Mouse (Mus musculus) embryonic facial prominence, embryonic 14.5 days (tissue): ENCODE measurements around the gene Nt5c. TPM values are rescaled to one million over a fixed set of nuclear protein-coding genes. Genes with fewer than 3 reads are reported as not detected.

ENCODE experiments used
- ATAC-seq: fragments of 200-750 bp; cut with Nextera tagmentation; 2 replicates; pipeline ENCODE4 v1.8.0; 2017; ENCODE audit warnings: low read depth, moderate number of reproducible peaks, moderate TSS enrichment
- DNase-seq: peaks from one replicate; pipeline ENCODE4 v3.0.0-alpha.2; 2015; ENCODE audit warnings: low spot score
- H3K27ac ChIP-seq: fragments of 300-500 bp; sonication (generic); replicated peaks from 2 replicates; pipeline ENCODE4 v1.5.1; 2014; ENCODE audit warnings: low read depth, mild to moderate bottlenecking, low read length, moderate library complexity
- H3K27me3 ChIP-seq: fragments of 300-500 bp; sonication (generic); replicated peaks from 2 replicates; pipeline ENCODE4 v1.6.1; 2014; ENCODE audit warnings: low read length; ENCODE audit not compliant: control insufficient read depth, insufficient read depth
- H3K36me3 ChIP-seq: fragments of 300-500 bp; sonication (generic); 2 replicates; pipeline ENCODE4 v1.6.1; 2014; ENCODE audit warnings: low read length, mixed read lengths; ENCODE audit not compliant: control insufficient read depth, insufficient read depth
- H3K4me1 ChIP-seq: fragments of 300-500 bp; sonication (generic); 2 replicates; pipeline ENCODE4 v1.6.1; 2014; ENCODE audit warnings: antibody characterized with exemption, low read length; ENCODE audit not compliant: control insufficient read depth, insufficient read depth
- H3K4me2 ChIP-seq: fragments of 300-500 bp; sonication (generic); 2 replicates; pipeline ENCODE4 v1.6.1; 2014; ENCODE audit warnings: low read depth, mild to moderate bottlenecking, low read length, moderate library complexity, mixed read lengths
- H3K4me3 ChIP-seq: fragments of 300-500 bp; sonication (generic); 2 replicates; pipeline ENCODE4 v1.5.1; 2014; ENCODE audit warnings: low read depth, mild to moderate bottlenecking, low read length
- H3K9ac ChIP-seq: fragments of 300-500 bp; sonication (generic); 2 replicates; pipeline ENCODE4 v1.6.1; 2014; ENCODE audit warnings: low read depth, mild to moderate bottlenecking, low read length, moderate library complexity, mixed read lengths
- H3K9me3 ChIP-seq: fragments of 300-500 bp; sonication (generic); 2 replicates; pipeline ENCODE4 v1.6.1; 2016; ENCODE audit warnings: low read length; ENCODE audit not compliant: control insufficient read depth
- WGBS: fragments of 180-500 bp; shearing (Covaris S2); extraction: QIAGEN DNeasy Blood & Tissue Kit; methylation state at CpG from one replicate; pipeline ENCODE4 v1.1.7; 2014; 5-methylcytosine and 5-hydroxymethylcytosine counted together
- polyA plus RNA-seq: library from polyadenylated mRNA; unstranded; fragments of >200 nt; fragmentation: Nextera tagmentation; extraction: Ambion mirVana; gene quantifications from 2 replicates; pipeline ENCODE4 v1.2.1, GENCODE M21; 2014

The Nt5c gene
- polyA plus RNA-seq, 1 experiment from 2014 or later, result 74.8 TPM

DNA sequence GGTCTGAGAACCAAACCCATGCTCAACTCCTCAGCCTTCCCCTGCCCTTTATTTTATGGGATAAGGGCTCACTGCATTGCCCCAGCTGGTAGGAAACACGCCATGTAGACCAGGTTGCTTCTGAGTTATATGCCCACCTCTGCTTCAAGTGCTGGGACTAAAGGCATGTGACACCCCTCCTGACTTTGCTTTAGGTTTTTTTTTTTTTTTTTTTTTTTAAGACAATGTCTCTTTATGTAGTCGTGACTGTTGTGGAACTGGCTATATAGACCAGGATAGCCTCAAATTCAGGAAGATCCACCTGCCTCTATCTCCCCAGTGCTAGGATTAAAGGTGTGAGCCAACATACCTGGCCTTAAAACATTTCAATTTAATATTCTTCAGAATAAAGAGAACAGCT is 31.0 kb upstream of the Nt5c start:
- H3K9me3 ChIP-seq, result no peaks in the 10 kb centered on the region
- no peaks in the 10 kb centered on the region for H3K4me1 ChIP-seq
- H3K4me3 ChIP-seq, result no peak overlapping the region
- no peak for ATAC-seq
- no peaks in the 10 kb centered on the region for H3K27me3 ChIP-seq
- peaks cover 54% of the 10 kb centered on the region for H3K36me3 ChIP-seq
- DNase-seq, result no peak
- no peak overlapping the region for H3K4me2 ChIP-seq
- H3K9ac ChIP-seq, result no peak overlapping the region
- 76% methylated on average over 2 of the region's 2 CpGs for WGBS
- H3K27ac ChIP-seq, result no peak overlapping the region

DNA sequence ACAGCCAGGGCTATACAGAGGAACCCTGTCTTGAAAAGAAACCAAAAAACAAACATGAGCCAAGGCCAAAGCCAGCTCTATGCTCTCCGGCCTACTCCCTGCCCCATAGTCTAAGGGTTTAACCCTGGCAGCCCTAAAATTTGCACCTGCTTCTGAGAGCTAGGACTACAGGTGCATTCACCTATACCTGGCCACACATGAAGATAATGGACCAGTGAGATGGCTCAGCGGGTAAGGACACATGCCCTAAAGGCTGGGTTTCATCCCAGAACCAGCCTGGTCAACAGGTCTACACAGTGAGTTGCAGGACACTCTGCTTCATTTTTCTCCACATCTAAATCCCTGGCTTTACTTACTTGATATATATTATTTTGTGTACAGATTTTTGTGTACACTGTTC is 30.6 kb upstream of the Nt5c start:
- no peaks in the 10 kb centered on the region for H3K9me3 ChIP-seq
- H3K9ac ChIP-seq, result no peak overlapping the region
- no peaks in the 10 kb centered on the region for H3K4me1 ChIP-seq
- H3K27me3 ChIP-seq, result no peaks in the 10 kb centered on the region
- H3K36me3 ChIP-seq, result peaks cover 50% of the 10 kb centered on the region
- WGBS, result 93% methylated on average over 2 of the region's 2 CpGs
- H3K4me3 ChIP-seq, result no peak overlapping the region
- no peak for DNase-seq
- no peak overlapping the region for H3K4me2 ChIP-seq
- peak; percentile 23; the same call in 1 of the 2 replicates for ATAC-seq
- no peak overlapping the region for H3K27ac ChIP-seq

DNA sequence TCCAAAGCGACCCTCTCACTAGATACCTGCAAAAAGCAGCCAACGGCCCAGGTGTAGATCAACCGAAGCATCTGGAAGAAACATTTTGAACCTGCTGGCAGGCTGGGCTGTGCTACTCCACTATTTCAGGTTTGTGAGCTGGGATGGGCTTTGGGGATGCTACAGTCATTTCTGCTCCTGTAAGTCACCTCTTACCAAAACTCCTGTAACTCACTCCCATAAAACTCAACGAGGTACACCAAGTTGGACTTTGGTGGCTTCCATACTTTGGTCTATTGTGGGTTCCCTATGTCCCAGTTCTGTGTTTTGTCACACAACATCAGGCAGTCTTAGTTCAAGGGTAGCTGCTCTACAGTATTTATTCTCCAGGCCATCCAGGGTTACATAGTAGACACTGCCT is 29.4 kb upstream of the Nt5c start:
- ATAC-seq (no peak), DNase-seq (no peak)
- no peaks in the 10 kb centered on the region for H3K27me3 ChIP-seq
- H3K9me3 ChIP-seq, result no peaks in the 10 kb centered on the region
- no peak overlapping the region for H3K4me3 ChIP-seq
- 84% methylated on average over 4 of the region's 4 CpGs for WGBS
- no peaks in the 10 kb centered on the region for H3K4me1 ChIP-seq
- no peak overlapping the region for H3K9ac ChIP-seq
- peaks cover 38% of the 10 kb centered on the region for H3K36me3 ChIP-seq
- no peak overlapping the region for H3K27ac ChIP-seq
- no peak overlapping the region for H3K4me2 ChIP-seq

DNA sequence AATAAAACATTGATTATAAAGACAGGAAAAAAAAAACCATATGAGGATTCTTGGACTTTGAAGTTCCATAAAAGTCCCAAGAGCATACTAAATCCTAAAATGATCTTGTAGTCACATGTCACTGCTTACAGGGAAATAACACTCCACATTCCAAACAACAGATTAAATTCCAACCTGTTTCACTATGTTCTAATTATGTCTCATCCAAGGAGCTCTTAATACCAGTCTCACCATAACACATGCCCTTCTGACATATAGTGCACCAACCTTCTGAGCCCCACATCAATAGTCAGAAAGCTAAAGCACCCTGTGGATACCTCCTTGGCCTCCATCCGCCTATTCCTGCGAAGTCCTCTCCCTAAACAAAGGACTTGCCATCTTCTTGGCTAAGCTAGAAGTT is 28.6 kb upstream of the Nt5c start:
- no peak overlapping the region for H3K9ac ChIP-seq
- H3K4me3 ChIP-seq, result no peak overlapping the region
- DNase-seq (no peak), ATAC-seq (no peak)
- H3K27ac ChIP-seq, result no peak overlapping the region
- no peak overlapping the region for H3K4me2 ChIP-seq
- H3K27me3 ChIP-seq, result no peaks in the 10 kb centered on the region
- peaks cover 29% of the 10 kb centered on the region for H3K36me3 ChIP-seq
- WGBS, result 74% methylated on average over 2 of the region's 2 CpGs
- H3K9me3 ChIP-seq, result no peaks in the 10 kb centered on the region
- no peaks in the 10 kb centered on the region for H3K4me1 ChIP-seq

DNA sequence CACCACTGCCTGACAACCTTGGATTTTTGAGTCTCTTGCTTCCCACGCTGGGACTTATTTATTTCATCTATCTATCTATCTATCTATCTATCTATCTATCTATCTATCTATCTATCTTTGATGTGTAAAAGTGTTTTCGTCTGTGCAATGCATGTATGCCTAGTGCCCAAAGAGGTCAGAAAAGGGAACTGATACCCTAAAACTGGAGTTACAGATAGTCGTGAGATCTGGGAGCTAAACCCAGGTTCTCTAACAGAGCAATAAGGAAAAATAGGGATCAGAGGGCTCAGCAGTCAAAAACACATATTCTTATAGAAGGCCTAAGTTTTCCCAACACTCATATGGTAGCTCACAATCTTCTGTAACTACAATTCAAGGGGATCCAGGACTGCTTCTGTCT is 27.9 kb upstream of the Nt5c start:
- Histone ChIP-seq H3K4me3 (no peak overlapping the region), H3K4me2 (no peak overlapping the region), H3K36me3 (peaks cover 23% of the 10 kb centered on the region), H3K9me3 (no peaks in the 10 kb centered on the region), H3K9ac (no peak overlapping the region), H3K27ac (no peak overlapping the region), H3K27me3 (no peaks in the 10 kb centered on the region), H3K4me1 (no peaks in the 10 kb centered on the region)
- 79% methylated on average over 3 of the region's 3 CpGs for WGBS
- DNase-seq (no peak), ATAC-seq (no peak)

DNA sequence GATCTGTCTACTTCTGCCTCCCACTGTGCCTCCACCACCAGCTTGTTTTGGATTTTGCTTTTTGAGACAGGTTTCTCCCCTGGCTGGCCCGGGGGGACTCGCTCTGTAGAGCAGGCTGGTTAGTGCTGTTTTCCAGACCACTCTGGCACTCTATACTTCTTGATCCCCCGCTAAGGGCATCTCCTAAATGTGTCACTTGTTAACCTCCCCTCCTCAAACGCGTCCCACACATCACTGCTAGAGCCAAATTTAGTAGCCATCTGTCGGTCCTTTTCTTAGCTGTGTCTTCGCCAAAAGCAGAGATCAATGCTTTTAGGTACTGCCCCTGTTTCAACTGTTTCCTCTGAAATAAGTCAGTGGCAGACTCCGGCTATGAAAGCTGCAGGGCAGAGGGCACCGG is 27.0 kb upstream of the Nt5c start:
- DNase-seq (no peak), ATAC-seq (no peak)
- Histone ChIP-seq H3K36me3 (peaks cover 14% of the 10 kb centered on the region), H3K27me3 (no peaks in the 10 kb centered on the region), H3K9ac (no peak overlapping the region), H3K27ac (no peak overlapping the region), H3K4me2 (no peak overlapping the region), H3K4me3 (no peak overlapping the region), H3K9me3 (no peaks in the 10 kb centered on the region), H3K4me1 (no peaks in the 10 kb centered on the region)
- 64% methylated on average over 9 of the region's 9 CpGs for WGBS

DNA sequence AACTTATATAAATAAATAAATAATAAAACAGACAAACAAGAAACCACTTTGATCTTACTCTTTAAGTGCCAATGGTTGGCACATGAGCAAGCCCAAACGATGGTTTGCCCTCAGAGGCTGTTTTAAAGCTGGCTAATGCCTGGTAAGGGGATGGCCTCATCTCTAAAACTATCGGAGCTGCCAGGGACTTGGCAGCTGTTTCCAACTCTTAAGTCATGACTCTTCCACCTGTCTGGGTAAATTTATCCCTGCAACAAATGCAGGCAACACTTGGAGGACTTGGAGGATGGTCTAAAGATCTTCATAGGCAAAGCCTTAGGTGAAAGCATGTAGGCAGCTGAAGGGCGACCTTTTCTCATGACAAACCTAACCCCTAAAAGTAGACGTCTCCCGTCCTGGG is 25.3 kb upstream of the Nt5c start:
- no peak overlapping the region for H3K4me2 ChIP-seq
- WGBS, result 77% methylated on average over 5 of the region's 5 CpGs
- ATAC-seq, result no peak

DNA sequence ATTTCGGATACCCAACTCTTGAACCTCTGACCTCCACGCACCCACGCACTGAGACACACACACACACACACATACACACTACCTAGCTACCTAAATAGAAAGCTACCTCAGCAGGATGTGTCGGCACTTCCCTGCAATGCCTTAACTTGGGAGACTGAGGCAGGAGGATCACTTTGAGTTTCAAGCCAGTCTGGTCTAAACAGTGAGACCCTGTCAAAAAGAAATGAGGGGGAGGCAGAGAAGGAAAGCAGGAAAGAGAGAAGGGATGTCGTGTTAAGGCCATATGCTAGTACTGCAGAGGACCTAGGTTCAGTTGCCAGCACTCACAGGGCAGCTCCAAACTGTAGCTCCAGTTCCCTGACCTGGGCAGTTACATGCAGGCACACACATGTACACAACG is 23.4 kb upstream of the Nt5c start:
- H3K4me1 ChIP-seq, result peaks cover 26% of the 10 kb centered on the region
- no peaks in the 10 kb centered on the region for H3K36me3 ChIP-seq
- ATAC-seq, result no peak
- no peaks in the 10 kb centered on the region for H3K9me3 ChIP-seq
- no peak overlapping the region for H3K27ac ChIP-seq
- H3K9ac ChIP-seq, result no peak overlapping the region
- no peak for DNase-seq
- H3K4me2 ChIP-seq, result 0 out of 2 replicates have a peak overlapping the region, but pooled peaks have one; percentile 54
- H3K4me3 ChIP-seq, result no peak overlapping the region
- H3K27me3 ChIP-seq, result no peaks in the 10 kb centered on the region
- WGBS, result 64% methylated on average over 6 of the region's 6 CpGs

More for the DNA sequence above, 25.3 kb upstream of the Nt5c start:
- no peak for DNase-seq
- H3K9me3 ChIP-seq, result no peaks in the 10 kb centered on the region
- H3K27me3 ChIP-seq, result no peaks in the 10 kb centered on the region
- H3K9ac ChIP-seq, result no peak overlapping the region
- peaks cover 3% of the 10 kb centered on the region; the same call in 1 of the 2 replicates for H3K36me3 ChIP-seq
- no peak overlapping the region for H3K27ac ChIP-seq
- H3K4me1 ChIP-seq, result peaks cover 8% of the 10 kb centered on the region
- H3K4me3 ChIP-seq, result no peak overlapping the region

DNA sequence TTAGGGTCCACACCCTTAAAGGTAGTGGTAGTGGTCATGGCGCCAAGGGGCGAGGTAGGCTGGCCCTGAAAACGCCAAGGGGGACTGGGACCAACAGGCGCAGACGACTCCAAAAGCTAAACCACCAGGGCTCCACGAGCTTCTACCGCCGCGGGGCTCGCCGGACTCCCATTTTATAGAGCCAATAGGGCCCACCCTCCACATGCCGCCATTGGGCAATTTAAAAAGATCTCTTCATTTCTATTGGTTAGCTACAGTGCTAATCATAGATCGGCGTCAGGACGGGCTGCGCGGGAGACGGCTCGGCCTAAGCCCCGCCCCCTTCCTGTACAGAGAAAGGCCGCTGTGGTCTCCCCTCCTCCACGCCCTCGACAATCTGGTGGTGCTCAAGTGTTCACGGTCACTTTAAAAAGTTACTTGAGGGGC is 22.6 kb upstream of the Nt5c start, which contains the start of gene Jpt1:
Gene Jpt1, minus strand, starts transcription at position 150 of the 426 bp plus-strand sequence.
- H3K27ac ChIP-seq, result peak within 1 kb of the TSS; percentile 75; the same call in 1 of the 2 replicates
- under 1% methylated on average over 18 of the region's 24 CpGs for WGBS

More for the DNA sequence above, 22.6 kb upstream of the Nt5c start, which contains the start of gene Jpt1:
- peak; percentile 98 for DNase-seq
- no peaks in the 10 kb centered on the region for H3K9me3 ChIP-seq
- peak within 1 kb of the TSS; percentile 88 for H3K9ac ChIP-seq
- peak within 1 kb of the TSS; percentile 85 for H3K4me3 ChIP-seq
- H3K36me3 ChIP-seq, result no peaks in the 10 kb centered on the region
- H3K4me1 ChIP-seq, result peaks cover 27% of the 10 kb centered on the region
- H3K27me3 ChIP-seq, result no peaks in the 10 kb centered on the region
- ATAC-seq, result peak; percentile 98
- H3K4me2 ChIP-seq, result peak within 1 kb of the TSS; percentile 64
